Mouse (Mus musculus): ENCODE results near the gene S100a1. TPM values are rescaled to one million over a fixed set of nuclear protein-coding genes. Genes with fewer than 3 reads are reported as not detected.

The S100a1 gene
- total RNA-seq (2023): not detected

GRCm38 (mm10) chr3:90513796-90514590 is at the start of gene S100a1, which contains the start of gene S100a13:
S100a1 (minus strand) TSS chr3:90514392.
S100a13 (plus strand) TSS chr3:90514435.

DNA sequence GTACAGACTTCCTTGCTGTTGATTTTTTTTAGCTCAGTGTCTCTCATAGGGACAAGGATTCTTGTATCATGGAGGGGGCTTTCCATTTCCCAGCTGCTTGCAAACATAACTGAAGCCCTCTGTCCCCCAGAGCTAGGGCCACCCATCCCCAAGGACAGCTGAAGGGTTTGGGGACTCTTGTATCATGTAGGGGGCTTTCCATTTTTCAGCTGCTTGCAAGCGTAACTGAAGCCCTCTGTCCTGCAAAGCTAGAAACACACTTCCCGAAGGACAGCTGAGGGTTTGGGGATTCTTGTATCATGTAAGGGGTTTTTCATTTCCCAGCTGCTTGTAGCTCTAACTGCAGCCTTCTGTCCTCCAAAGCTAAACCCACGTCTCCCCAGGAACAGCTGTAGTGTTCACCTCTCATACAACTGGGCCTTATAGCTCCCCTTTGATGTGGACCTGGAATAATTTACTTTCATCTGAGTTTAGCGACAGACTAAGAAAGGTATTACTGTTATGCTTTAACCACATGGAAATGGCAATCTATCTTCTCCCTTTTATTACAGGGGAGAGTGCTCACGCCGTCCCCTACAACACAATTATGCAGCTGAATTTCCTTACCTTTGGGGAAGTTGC is 45.9 kb upstream of the S100a1 start, which contains the start of gene S100a3:
TSS of gene S100a3 (plus strand) at position 571 of the 621 bp plus-strand sequence.

DNA sequence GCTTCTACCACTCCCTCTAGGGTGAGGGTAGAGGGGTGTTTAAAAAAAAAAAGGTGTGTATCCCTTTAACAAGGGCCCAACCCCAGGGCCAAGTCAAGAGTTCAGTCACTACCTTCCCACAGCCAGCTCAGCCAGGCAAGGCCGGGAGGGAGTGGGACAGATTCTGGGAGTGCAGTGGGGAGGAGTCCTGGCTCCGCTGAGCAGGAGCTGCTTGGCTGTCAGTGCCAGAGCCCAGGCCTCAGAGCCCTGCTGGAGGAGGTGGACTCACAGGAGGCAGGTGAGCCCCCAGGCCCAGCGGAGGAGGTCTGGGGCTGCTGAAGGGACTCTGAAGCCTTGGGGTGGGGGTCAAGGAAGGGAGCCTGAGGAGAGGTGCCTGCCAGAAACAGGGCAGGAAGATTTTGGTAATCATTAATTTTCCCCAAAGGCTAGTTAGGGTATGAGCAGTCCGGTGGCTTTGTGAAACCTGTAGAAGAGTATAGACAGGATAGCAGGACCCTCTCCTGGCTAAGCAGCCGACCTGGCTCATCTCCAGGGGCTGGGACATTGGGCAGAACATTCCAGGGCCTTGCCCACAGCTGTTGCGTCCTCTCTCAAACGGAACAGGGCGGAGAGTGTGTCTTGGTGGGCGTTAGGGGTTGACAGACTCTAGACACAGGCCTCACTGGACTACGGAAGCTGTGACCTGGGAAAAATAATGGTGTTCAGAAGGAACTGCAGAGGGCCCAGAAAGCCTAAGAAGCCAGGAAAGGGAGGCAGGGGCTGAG is 23.1 kb upstream of the S100a1 start, which contains the start of gene S100a16:
TSS of gene S100a16 (plus strand) at position 114 of the 764 bp plus-strand sequence.

DNA sequence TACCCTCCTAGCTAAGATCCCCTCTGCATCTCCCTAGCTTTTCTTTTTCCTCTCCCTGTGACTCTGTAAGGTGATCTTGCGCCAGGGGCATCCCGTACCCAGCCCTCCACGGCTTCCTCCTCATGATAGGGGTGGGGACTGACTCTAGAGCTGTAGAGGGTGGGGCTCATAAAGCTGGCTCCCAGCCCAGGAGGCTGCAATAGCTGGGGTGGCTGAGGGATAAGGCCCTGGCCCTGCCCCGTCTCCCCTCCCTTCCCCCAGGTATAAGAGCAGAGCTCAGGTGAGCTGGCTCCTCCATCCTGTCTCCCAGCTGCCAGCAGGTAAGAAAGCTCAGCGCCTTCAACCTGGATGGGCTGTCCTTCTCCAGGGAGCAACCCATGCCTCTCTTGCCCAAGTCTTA is 12.4 kb upstream of the S100a1 start, which contains the start of gene S100a14:
TSS of gene S100a14 (plus strand) at position 277 of the 400 bp plus-strand sequence.

DNA sequence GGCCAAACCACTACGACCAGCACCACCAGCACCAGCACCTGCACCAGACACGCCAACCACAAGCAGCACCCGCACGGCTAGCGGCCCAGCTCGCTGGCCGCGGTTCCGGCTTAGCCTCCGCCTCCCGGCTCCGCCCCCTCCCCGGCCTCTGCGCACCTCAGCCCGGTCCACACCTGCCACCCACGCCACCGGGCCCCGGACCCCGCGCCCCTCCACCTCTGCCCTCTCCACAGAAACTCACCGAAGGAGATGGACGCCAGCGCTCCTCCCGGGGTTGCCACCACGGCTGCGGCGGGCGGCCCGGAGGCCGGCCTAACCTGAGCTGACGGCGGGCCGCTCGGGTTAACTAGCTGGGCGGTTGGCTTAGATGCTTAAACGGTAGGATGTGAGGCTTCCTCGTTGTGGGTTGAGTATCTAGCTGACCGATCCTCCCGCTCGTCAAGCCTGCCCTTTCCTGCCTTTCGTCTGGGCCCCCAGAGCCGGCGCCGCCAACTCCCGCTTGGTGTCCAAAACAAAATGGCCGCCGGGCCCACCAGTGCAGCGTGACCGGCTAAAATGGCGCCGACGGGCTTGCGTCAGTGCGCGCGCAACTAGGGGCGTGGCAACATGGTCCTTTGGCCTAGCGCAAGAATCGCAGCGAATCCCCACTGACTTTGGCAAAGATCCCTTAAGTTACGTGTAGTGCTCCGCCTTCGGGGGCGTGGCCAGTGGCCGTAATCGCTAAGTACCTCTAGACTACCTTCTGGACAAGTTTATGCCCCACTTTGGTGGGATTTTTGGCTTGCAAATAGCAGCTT is 5.0 kb downstream of the S100a1 start, which contains the start of gene Chtop:
TSS of gene Chtop (minus strand) at position 549 of the 797 bp plus-strand sequence.

GRCm38 (mm10) chr3:90490696-90491256 is 23.4 kb downstream of the S100a1 start, which contains the start of gene Snapin:
Snapin (minus strand) TSS chr3:90491033.

GRCm38 (mm10) chr3:90475831-90476611 is 38.2 kb downstream of the S100a1 start, which contains the start of gene Ilf2:
Ilf2 (plus strand) TSS chr3:90476126.

GRCm38 (mm10) chr3:90465686-90466310 is 48.4 kb downstream of the S100a1 start, which contains the start of gene Npr1:
Npr1 (minus strand) TSS chr3:90465866.

Other genes with a start within 250 kb of the S100a1 start
- 62.5 TPM for gene Dennd4b, start 249.2 kb downstream of the S100a1 start, total RNA-seq (2023)
- gene Gatad2b, start 221.2 kb downstream of the S100a1 start, total RNA-seq (2023): 132 TPM
- 1.3 TPM for gene Slc27a3, start 124.5 kb downstream of the S100a1 start, total RNA-seq (2023)
- 42.6 TPM for gene Ints3, start 80.8 kb downstream of the S100a1 start, total RNA-seq (2023)
- gene Npr1, start 48.5 kb downstream of the S100a1 start, total RNA-seq (2023): not detected
- gene Ilf2, start 38.3 kb downstream of the S100a1 start, total RNA-seq (2023): 87.3 TPM
- 40.6 TPM for gene Snapin, start 23.4 kb downstream of the S100a1 start, total RNA-seq (2023)
- 190 TPM for gene Chtop, start 4.9 kb downstream of the S100a1 start, total RNA-seq (2023)
- gene S100a13, start within 50 bp of the S100a1 start, total RNA-seq (2023): 22.1 TPM
- 0.79 TPM for gene S100a14, start 12.5 kb upstream of the S100a1 start, total RNA-seq (2023)
- gene S100a16, start 22.9 kb upstream of the S100a1 start, total RNA-seq (2023): not detected
- gene S100a3, start 46.2 kb upstream of the S100a1 start, total RNA-seq (2023): not detected
- gene S100a2, start 75.9 kb upstream of the S100a1 start, total RNA-seq (2023): not detected
- not detected for gene Gm42674, start 87.5 kb upstream of the S100a1 start, total RNA-seq (2023)
- 13.8 TPM for gene S100a4, start 89.4 kb upstream of the S100a1 start, total RNA-seq (2023)
- gene S100a5, start 94.1 kb upstream of the S100a1 start, total RNA-seq (2023): not detected
- gene S100a6, start 98.5 kb upstream of the S100a1 start, total RNA-seq (2023): 8.2 TPM
- gene S100a7a, start 139.6 kb upstream of the S100a1 start, total RNA-seq (2023): not detected
- 16.9 TPM for gene S100a8, start 154.6 kb upstream of the S100a1 start, total RNA-seq (2023)
- gene S100a9, start 181.3 kb upstream of the S100a1 start, total RNA-seq (2023): 25.7 TPM
- not detected for gene Pglyrp4, start 212.5 kb upstream of the S100a1 start, total RNA-seq (2023)